Mouse (Mus musculus): ENCODE results near the gene Dach1. TPM values are rescaled to one million over a fixed set of nuclear protein-coding genes. Genes with fewer than 3 reads are reported as not detected.

Dach1 gene
- polyA plus RNA-seq, 3 experiments from 2014 or later, result not detected

GRCm38 (mm10) chr14:98106208-98106607 is 63.4 kb downstream of the Dach1 start:
- ATAC-seq, result no peak

GRCm38 (mm10) chr14:98104314-98104955 is 65.1 kb downstream of the Dach1 start:
- ATAC-seq, result no peak

GRCm38 (mm10) chr14:98095229-98095628 is 74.3 kb downstream of the Dach1 start:
- ATAC-seq, result no peak

GRCm38 (mm10) chr14:98089246-98089645 is 80.3 kb downstream of the Dach1 start:
- ATAC-seq, result no peak

- ATAC-seq, result no peak
These were observed 82.2 kb downstream of the Dach1 start for GRCm38 (mm10) chr14:98087355-98087754.

- ATAC-seq, result no peak
These were observed 82.8 kb downstream of the Dach1 start for GRCm38 (mm10) chr14:98086794-98087193.

GRCm38 (mm10) chr14:98085141-98085540 is 84.4 kb downstream of the Dach1 start:
- no peak for ATAC-seq

GRCm38 (mm10) chr14:98084720-98085119 is 84.8 kb downstream of the Dach1 start:
- ATAC-seq, result no peak

GRCm38 (mm10) chr14:98083419-98083818 is 86.1 kb downstream of the Dach1 start:
- ATAC-seq, result no peak

GRCm38 (mm10) chr14:98080014-98080413 is 89.6 kb downstream of the Dach1 start:
- ATAC-seq, result no peak

- ATAC-seq, result no peak
These were observed 91.6 kb downstream of the Dach1 start for GRCm38 (mm10) chr14:98077996-98078395.

- ATAC-seq, result no peak
These were observed 96.0 kb downstream of the Dach1 start for GRCm38 (mm10) chr14:98073421-98074080.

- ATAC-seq, result no peak
These were observed 96.7 kb downstream of the Dach1 start for GRCm38 (mm10) chr14:98072647-98073420.

GRCm38 (mm10) chr14:98071877-98072276 is 97.7 kb downstream of the Dach1 start:
- no peak for ATAC-seq

GRCm38 (mm10) chr14:98067273-98067905 is 102.2 kb downstream of the Dach1 start:
- no peak for ATAC-seq

- ATAC-seq, result no peak
These were observed 105.4 kb downstream of the Dach1 start for GRCm38 (mm10) chr14:98064190-98064589.

- ATAC-seq, result no peak
These were observed 120.2 kb downstream of the Dach1 start for GRCm38 (mm10) chr14:98049329-98049728.

- no peak for ATAC-seq
These were observed 121.2 kb downstream of the Dach1 start for GRCm38 (mm10) chr14:98048403-98048802.

GRCm38 (mm10) chr14:98047670-98048069 is 121.9 kb downstream of the Dach1 start:
- no peak for ATAC-seq

- no peak for ATAC-seq
These were observed 122.6 kb downstream of the Dach1 start for GRCm38 (mm10) chr14:98046960-98047359.

GRCm38 (mm10) chr14:98038524-98038923 is 131.0 kb downstream of the Dach1 start:
- no peak for ATAC-seq

- no peak for ATAC-seq
These were observed 132.4 kb downstream of the Dach1 start for GRCm38 (mm10) chr14:98037175-98037574.

GRCm38 (mm10) chr14:98035261-98035660 is 134.3 kb downstream of the Dach1 start:
- ATAC-seq, result no peak

Measured in inflammation-experienced regulatory T-cells, adult 6 months (primary cell).